14 mouse cellular contexts compared by ENCODE assay signal in the genomic region with DNA sequence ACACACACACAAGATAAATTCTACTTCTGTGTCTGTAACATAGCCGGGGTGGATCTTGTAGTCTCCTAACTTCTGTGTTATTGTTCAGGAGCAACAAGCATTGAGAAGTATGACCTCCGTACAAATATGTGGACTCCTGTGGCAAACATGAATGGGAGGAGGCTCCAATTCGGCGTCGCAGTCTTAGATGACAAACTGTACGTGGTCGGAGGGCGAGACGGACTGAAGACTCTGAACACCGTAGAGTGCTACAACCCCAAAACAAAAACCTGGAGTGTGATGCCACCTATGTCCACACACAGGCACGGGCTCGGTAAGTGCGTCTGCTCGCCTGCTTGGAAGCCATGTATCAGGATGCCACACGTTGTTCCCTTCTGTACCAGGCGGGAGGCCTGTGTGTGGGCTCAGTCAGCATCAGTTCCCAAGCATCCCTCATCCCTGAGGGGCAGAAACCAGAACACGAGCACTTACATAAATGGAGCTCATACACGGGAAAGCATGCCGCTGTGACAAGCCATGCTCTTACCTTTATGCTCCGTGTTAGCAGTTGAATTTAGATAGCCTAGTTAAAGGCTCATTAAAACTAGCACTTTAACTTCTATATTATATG. TPM values are rescaled to one million over a fixed set of nuclear protein-coding genes. Genes with fewer than 3 reads are reported as not detected.
DNase-seq lines count a peak whose midpoint lies in the region; ATAC-seq lines count a peak whose summit lies in the region.
"Had no signal": no experiment of that assay in that cellular context is flagged by ENCODE, and none has a peak within 500 bp of the region (broad histone marks: within the 10 kb centered on the region; RNA-seq: fewer than 3 reads in every experiment).

No protein-coding gene starts in this region.

- no peak for DNase-seq in heart, postnatal 4 days
- DNase-seq in layer of hippocampus, adult 11-12 months (ENCODE audit: low spot score), result peak; percentile 47
- DNase-seq in layer of hippocampus, postnatal 14 days (ENCODE audit: low spot score in 2 of 2), result no peak
- peak; percentile 56 for DNase-seq in right cerebral cortex, adult 18-20 months
- DNase-seq in right cerebral cortex, postnatal 25 days, result no peak
- DNase-seq in spleen, postnatal 4 days (ENCODE audit: low spot score in 2 of 2), result no peak
- DNase-seq: cerebellum, adult 9-10 months; forebrain, postnatal 0 days; liver; thymus, postnatal 25 days had no signal

- no peak overlapping the region for H3K4me2 ChIP-seq in heart, embryonic 14.5 days (ENCODE audit: low read length)
- H3K4me2 ChIP-seq: midbrain, embryonic 12.5 days; stomach, embryonic 15.5 days had no signal

- no peak overlapping the region for H3K4me3 ChIP-seq in heart, embryonic 14.5 days (ENCODE audit: control insufficient read depth in 1 of 2, insufficient read depth in 1 of 2, low read depth in 1 of 2, low read length in 2 of 2)
- H3K4me3 ChIP-seq: midbrain, embryonic 12.5 days; stomach, embryonic 15.5 days had no signal

- H3K36me3 ChIP-seq in heart, embryonic 14.5 days (ENCODE audit: control insufficient read depth, insufficient read depth, low read length), result peaks cover 47% of the 10 kb centered on the region
- H3K36me3 ChIP-seq: stomach, embryonic 15.5 days had no signal

- 86% methylated on average over 20 of the region's 20 CpGs for whole genome bisulfite sequencing in heart, embryonic 14.5 days

- no peaks in the 10 kb centered on the region for H3K27me3 ChIP-seq in heart, embryonic 14.5 days (ENCODE audit: control insufficient read depth, insufficient read depth, low read length)
- H3K27me3 ChIP-seq: midbrain, embryonic 12.5 days; stomach, embryonic 15.5 days had no signal

- peaks cover 0 to 4% of the 10 kb centered on the region in 2 experiments; a peak in 1 of 4 replicates for H3K4me1 ChIP-seq in heart, embryonic 14.5 days (ENCODE audit: control insufficient read depth in 2 of 2, insufficient read depth in 2 of 2, low read length in 2 of 2)
- H3K4me1 ChIP-seq: midbrain, embryonic 12.5 days had no signal

- H3K9ac ChIP-seq in heart, embryonic 14.5 days (ENCODE audit: low read length), result no peak overlapping the region
- H3K9ac ChIP-seq: forebrain, postnatal 0 days; midbrain, embryonic 12.5 days; stomach, embryonic 15.5 days had no signal

- peak overlapping the region; percentile 62 to 65 for H3K27ac ChIP-seq in heart, embryonic 14.5 days (replicated peaks in 1 of 2; ENCODE audit: control insufficient read depth in 1 of 2, insufficient read depth in 1 of 2, low read depth in 2 of 2, low read length in 2 of 2)
- H3K27ac ChIP-seq: hindbrain, postnatal 0 days; midbrain, embryonic 12.5 days; stomach, embryonic 15.5 days had no signal

- no peak for ATAC-seq in heart, embryonic 14.5 days (ENCODE audit: insufficient number of reproducible peaks, insufficient read depth, low FRiP score, low read depth)
- ATAC-seq: forebrain, postnatal 0 days; hindbrain, postnatal 0 days had no signal

- no peaks in the 10 kb centered on the region for H3K9me3 ChIP-seq in heart, embryonic 14.5 days (ENCODE audit: control insufficient read depth, low read length)
- H3K9me3 ChIP-seq: midbrain, embryonic 12.5 days; stomach, embryonic 15.5 days had no signal

RNA-seq across cellular contexts. Expression of gene Wdr19, which starts 40.7 kb away (rescaled TPM):
- polyA plus RNA-seq in heart, embryonic 14.5 days (2014; fragmentation: Nextera tagmentation; extraction: Ambion mirVana), result 8.2 and 9.9 TPM in 2 replicates
- 1 to 10 TPM; 3.4 to 4.8 TPM for total RNA-seq in heart, postnatal 4 days (2021)
- 10 to 100 TPM; 19.2 to 20.1 TPM for total RNA-seq in layer of hippocampus, postnatal 14 days (2021)

RNA-seq across cellular contexts. Expression of gene Klhl5, which starts 51.5 kb away (rescaled TPM):
- 17.8 and 20.0 TPM in 2 replicates for polyA plus RNA-seq in heart, embryonic 14.5 days (2014; fragmentation: Nextera tagmentation; extraction: Ambion mirVana)
- 10 to 100 TPM; 21.5 to 22.8 TPM for total RNA-seq in heart, postnatal 4 days (2021)
- total RNA-seq in layer of hippocampus, postnatal 14 days (2021), result 10 to 100 TPM; 79.0 to 87.6 TPM

Comparison
In these comparisons a context has a peak if more than half of its experiments do, and no peak if none do; other contexts are left out.
1. DNase-seq: peak in layer of hippocampus, adult 11-12 months (single experiment) and right cerebral cortex, adult 18-20 months (single experiment); none in heart, postnatal 4 days (single experiment), layer of hippocampus, postnatal 14 days (0 of 2), right cerebral cortex, postnatal 25 days (single experiment) and spleen, postnatal 4 days (0 of 2).